Mouse (Mus musculus): ENCODE measurements around the gene Ube2k. TPM values are rescaled to one million over a fixed set of nuclear protein-coding genes. Genes with fewer than 3 reads are reported as not detected.

Gene Ube2k
- polyA plus RNA-seq, 1 experiment = 188 TPM

Other genes with a start within 250 kb of the Ube2k start
- gene Rfc1, start 201.6 kb upstream of the Ube2k start, polyA plus RNA-seq (2012; ENCODE audit: insufficient read depth, insufficient read length, missing spikeins) = 17.6 and 21.5 TPM in 2 replicates
- gene Klb, start 188.9 kb upstream of the Ube2k start, polyA plus RNA-seq (2012; ENCODE audit: insufficient read depth, insufficient read length, missing spikeins) = 17.4 and 29.1 TPM in 2 replicates
- gene Rpl9, start 145.8 kb upstream of the Ube2k start, polyA plus RNA-seq (2012; ENCODE audit: insufficient read depth, insufficient read length, missing spikeins) = 282 and 398 TPM in 2 replicates
- gene Lias, start 145.7 kb upstream of the Ube2k start, polyA plus RNA-seq (2012; ENCODE audit: insufficient read depth, insufficient read length, missing spikeins) = 95.3 and 105 TPM in 2 replicates
- gene Ugdh, start 101.3 kb upstream of the Ube2k start, polyA plus RNA-seq (2012; ENCODE audit: insufficient read depth, insufficient read length, missing spikeins) = 17.4 and 29.1 TPM in 2 replicates
- not detected in 2 replicates for gene Gm43552, start 44.4 kb upstream of the Ube2k start, polyA plus RNA-seq (2012; ENCODE audit: insufficient read depth, insufficient read length, missing spikeins)
- 75.8 and 85.9 TPM in 2 replicates for gene Smim14, start within 50 bp of the Ube2k start, polyA plus RNA-seq (2012; ENCODE audit: insufficient read depth, insufficient read length, missing spikeins)
- 40.0 and 45.3 TPM in 2 replicates for gene Pds5a, start 161.0 kb downstream of the Ube2k start, polyA plus RNA-seq (2012; ENCODE audit: insufficient read depth, insufficient read length, missing spikeins)
- 1.1 and 2.5 TPM in 2 replicates for gene N4bp2, start 226.3 kb downstream of the Ube2k start, polyA plus RNA-seq (2012; ENCODE audit: insufficient read depth, insufficient read length, missing spikeins)

Measured in brown adipose tissue, adult 24 weeks (tissue).